Mouse (Mus musculus) c-Kit-negative CD71-positive TER-119-positive erythroid progenitor cells, embryonic 14.5 days (primary cell): ENCODE results near the gene Gtse1.
A peak's percentile ranks its signal among the peaks of the same experiment; 100 is the strongest.

Experiments
- DNase-seq: peaks from one replicate; pipeline ENCODE4 v3.0.0-alpha.2; 2013; ENCODE audit warnings: low read depth, low spot score

Gene Gtse1

DNA sequence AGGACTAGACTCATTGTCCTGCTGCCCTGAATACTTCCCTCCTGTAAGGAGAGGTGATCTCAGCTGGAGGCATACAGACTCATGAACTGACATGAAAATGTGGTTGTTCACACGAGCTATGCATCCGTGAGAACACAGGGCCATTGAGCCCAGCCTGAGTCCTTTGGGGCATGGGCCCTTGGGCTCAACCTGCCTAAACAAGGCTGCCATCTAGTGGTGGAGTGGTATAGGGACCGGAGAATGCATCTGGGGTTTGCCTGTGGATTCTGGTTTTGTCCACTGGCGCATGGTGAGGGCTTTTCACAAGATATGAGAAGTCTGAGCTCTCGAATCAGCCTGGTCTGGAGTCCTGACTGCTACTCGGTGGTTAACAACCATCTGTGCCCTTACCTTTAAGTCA, 8.2 kb downstream of the Gtse1 start:
- DNase-seq: peak; percentile 50

DNA sequence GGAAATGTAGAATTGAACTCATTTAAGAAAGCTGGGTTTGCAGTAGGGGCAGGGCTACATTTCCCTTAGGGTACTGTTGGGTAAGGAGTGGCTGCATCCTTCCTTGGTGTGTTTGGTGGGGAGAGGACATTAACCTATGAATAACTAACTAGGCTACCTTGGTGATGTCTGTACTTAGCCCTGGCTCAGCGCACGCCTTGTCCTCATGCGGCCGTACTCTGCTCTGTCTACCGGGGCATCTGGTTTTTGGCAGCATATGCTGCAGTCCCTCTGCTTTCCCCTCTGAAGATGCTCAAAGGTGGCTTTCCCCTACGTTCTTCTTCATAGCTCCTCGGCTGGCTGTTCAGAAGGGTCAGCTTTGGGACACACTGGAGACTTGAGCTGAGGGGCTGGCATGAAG, 17.8 kb downstream of the Gtse1 start:
- DNase-seq: no peak

DNA sequence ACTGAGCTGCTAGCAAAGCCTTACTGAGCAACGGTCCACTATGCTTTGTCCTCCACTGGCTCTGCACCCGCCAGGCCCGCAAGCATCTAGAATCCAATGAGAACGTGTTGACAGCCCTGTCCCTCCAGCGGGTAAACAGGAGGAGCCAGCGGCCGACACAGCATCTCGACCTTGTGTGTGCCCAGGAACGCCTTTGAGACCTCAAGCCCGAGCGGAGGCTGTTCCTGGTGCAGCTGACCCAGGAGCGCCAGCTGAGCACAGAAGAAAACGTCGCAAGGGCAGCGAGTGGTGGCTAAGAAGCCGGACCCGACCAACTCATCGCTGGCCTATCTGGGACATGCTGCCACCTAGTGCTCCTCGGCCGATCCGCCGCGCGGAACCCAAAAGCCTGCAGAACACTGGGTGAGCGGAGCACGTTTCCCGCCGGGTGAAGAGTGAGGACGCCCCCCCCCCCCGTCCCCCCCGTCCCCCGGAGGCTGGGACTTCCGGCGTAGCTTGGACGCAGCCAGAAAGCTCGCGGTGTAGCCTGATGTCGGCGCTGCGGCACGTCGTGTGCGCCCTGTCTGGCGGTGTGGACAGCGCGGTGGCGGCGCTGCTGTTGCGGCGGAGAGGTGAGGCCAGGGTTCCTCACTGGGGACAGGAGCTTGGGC, 19.4 kb downstream of the Gtse1 start, which contains the start of gene Trmu:
Gene Trmu (plus strand): TSS at position 465 of the 650 bp plus-strand sequence.
- DNase-seq: peak; percentile 63

DNA sequence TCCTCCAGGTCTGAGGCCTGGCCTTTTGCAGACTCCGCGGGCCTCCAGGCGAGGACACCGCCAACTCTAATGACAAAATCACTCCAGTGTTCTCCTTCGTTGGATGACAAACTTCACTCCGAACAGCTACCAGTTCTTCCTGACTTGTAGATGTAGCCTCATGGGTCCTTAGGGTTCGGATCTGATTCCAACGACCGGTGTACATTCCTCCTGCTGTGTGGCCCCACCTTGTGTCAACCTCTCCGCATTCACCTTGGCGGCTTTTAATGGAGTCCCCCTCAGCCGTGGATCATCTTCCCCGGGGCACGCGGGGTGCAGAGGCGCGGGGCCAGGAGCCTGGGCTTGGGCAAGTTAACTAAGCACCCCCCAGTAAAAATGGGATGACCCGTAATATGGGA, 20.0 kb downstream of the Gtse1 start:
- DNase-seq: no peak

DNA sequence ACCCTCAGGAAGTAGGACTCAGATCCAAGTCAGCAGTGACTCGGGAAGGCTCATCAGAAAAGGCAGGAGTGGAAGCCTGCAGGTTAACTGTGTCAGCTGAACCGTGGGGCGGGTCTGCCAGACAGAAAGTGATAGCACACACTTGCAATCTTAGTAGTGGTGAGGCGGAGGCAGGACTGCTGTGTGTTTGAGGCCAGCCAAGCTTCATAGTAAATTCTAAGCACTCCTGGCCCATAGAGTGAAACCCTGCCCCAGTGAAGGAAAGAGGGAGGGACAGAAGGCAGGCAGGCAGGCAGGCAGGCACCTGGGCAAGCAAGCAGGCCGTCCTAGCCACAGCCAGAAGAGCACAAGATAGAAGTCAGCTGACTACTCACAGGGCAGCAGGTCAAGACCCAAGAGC, 26.1 kb downstream of the Gtse1 start:
- DNase-seq: no peak

DNA sequence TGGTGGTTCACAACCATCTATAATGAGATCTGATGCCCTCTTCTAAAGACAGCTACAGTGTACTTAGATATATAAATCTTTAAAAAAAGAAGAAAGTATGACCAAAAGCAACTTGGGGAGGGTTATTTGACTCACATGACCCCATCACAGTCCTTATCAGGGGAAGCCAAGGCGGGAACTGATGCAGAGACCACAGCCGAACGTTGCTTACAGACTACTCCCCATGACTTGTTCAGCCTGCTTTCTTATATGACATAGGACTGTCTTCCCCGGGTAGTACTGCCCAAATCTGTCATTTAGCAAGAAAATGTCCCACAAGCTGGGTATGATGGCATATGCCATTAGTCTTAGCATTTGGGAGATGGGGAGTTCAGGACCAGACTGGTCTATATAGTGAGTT, 29.7 kb downstream of the Gtse1 start:
- no peak for DNase-seq

DNA sequence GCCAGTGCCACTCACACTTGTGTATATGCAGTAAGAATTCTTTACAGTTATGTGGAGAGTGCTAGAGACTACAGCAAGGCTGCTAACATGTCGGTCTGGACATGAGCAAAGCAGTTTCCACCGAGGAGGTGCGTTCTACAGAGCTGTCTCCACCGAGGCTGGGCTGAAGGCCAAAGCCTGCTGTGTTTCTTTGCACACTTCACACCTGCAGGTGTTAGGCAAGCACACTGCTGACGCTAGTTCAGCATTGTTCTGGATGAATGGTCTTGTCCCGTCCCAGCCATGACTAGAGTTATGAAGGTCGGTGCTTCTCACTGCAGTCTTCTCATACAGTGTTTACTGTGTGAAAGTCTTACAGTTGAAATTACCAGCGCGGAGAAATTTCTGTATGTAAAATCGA, 32.4 kb downstream of the Gtse1 start:
- no peak for DNase-seq

DNA sequence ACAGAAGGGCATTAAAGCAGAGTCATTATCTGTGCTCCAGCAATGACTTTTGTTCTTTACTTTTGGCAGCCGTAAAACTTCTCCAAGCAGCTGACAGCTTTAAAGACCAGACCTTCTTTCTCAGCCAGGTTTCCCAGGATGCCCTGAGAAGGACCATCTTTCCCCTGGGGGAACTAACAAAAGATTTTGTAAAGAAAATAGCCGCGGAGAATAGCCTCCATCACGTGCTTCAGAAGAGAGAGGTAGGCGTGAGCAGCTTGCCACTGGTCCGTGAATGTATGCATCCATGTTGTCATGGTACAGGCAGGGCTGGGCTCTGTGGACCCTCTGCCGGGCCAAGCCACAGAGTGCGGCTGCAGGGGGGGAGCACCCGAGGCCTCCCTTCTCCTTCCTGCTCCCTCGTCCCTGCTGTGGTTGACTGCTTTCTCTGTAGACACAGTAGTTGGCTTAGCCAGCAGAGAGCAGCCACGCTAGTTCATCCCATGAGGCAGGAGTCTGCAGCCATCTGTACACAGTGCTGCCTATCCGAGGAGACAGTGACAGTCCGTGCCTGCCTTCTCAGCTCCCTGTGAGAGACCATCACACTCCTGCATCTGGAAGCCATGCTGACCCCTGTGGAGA, 33.1 kb downstream of the Gtse1 start:
- DNase-seq: no peak

DNA sequence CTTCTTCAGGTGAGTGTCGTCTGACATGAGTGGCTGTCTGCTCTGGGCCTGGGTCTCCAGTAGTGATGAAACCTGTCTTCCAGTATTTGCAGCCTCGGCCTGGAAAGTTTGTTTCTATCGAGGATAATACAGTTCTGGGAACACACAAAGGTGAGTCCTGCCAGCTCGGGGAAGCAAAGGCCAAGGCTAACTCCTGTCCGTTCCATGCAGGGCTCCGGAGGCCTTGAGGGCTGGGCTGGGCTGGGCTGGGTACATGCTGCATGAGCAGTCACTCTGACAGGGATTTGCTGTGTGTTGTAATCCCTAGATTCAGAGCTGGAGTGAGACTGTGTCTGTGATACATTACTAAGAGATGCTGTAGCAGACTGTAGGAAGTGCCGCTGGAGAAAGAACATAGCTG, 34.3 kb downstream of the Gtse1 start:
- no peak for DNase-seq

DNA sequence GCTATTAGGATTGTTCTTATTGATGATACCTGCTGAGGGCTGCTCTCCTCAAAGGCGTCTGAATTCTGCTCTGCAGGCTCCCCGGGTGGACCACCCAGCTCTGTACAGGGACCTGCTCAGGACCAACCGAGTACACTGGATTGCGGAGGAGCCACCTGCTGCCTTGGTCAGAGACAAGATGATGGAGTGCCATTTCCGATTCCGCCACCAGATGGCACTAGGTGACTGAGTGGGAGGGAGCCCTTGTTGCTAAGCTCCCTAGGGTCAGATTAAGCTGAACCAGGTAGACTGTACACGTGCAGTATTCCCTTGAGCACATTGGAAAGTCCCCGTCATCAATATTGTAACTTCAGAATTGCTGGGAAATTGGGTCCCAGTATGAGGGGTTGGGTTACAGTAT, 36.7 kb downstream of the Gtse1 start:
- peak; percentile 30 for DNase-seq

DNA sequence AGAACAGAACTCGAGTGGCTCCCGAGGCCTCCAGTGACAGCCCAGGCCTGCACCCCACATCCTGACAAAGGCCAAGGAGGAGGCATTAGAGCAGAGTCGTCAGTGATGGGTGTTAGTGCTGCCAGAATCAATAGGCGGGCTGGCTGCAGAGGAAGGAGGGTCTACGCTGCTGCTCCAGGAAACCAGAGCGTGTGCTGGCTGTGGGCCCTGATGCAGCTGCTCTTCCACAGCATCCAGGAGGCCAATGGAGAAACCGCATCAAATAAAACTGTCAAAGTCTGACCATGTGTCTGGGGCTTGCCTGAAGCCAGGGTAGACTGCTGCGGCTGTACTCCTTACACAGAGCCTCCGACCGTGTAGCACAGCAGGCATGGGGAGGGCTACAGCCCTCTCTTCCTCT, 37.6 kb downstream of the Gtse1 start:
- DNase-seq: no peak

DNA sequence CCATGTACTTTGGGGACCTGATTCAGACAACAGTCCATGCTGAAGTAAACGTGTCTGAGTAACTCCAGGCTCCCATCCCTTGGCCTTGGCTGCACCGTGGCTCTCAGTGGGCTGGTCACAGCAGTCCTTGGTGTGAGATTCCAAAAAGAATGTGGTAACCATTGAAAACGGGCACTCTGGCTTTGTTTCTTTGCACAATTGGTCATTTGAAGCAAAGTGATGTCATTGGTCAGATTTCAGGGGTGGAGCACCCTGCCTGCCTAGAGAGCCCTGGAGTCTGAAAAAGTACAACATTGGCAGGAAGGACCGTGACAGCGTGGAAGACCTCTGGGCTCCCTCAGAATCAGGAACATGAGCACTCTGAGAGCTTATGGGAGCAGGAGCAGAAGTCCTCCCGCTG, 39.9 kb downstream of the Gtse1 start:
- no peak for DNase-seq

DNA sequence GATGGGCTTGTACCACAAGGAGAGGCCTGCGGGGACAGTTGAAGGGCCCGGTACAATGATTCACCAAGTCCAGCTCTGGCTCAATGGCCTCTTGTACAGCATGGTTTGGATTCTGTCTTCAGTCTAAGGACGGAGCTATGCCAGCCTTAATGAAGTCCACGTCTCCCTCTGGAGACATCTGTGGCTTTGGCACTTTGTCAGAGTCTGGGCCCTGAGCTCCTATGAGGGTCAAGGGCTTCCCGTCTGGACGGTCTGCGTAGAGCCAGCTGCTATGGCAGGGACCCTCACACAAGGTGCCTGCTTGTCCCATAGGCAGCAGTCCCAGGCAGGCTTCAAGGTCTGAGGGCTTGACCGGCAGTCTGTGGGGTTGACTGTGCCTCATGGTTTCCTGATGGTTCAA, 40.8 kb downstream of the Gtse1 start:
- no peak for DNase-seq

DNA sequence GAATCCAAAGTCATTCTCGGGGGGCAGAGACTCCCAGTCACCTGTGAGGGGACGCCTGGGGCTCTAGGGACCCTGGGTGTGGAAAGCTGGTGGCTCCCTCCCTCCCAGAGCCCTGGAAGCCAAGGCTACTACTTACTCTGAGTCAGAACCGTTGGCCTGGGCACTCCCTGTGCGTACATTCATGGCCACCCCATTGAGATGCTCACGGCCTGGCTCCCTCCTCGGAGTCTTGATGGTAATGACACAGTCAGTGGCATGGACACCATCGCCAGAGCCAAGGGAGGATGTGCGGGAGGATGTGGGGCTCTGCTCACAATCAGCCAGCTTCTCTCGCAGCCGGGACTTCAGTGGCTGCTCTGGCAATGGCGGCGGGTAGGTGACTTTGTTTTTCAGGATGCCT, 41.3 kb downstream of the Gtse1 start:
- DNase-seq: no peak

DNA sequence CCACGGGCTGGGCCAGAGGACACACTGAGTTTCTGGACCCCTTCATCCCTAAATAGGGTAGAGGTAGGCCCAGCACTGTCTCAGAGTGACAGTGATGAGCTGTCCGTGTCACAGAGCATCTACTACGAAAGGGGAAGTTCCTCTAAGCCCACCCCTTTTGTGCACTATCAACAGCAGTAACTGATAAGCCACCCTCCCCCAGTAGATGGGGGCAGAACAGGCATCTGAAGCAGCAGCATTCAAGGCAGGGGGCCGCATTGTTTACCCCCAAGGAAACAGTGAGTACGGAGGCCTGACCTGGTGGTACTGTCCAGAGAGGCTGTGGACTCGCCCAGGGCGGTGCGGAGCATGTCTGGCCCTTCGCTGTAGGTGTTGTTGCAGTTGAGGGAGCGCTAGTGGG, 43.0 kb downstream of the Gtse1 start:
- no peak for DNase-seq

DNA sequence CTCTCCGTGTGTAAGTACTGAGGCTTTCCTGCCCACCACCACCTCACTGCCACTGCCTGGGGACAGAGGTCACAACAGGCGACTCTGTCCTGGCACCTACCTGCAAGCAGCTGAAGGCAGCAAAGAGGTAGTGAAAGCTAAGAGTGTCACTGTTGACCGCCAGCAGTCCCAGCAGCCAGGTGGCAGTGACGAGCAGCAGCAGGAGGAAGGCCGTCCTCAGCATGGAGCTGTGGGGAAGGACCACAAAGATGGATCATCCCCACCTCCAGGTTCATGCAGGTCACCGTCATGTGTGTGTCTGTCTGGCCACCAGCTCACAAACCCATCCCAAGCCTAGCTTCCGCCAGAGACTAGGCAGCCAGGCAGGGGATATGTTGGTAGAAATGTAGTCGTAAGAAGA, 44.3 kb downstream of the Gtse1 start:
- DNase-seq: no peak

DNA sequence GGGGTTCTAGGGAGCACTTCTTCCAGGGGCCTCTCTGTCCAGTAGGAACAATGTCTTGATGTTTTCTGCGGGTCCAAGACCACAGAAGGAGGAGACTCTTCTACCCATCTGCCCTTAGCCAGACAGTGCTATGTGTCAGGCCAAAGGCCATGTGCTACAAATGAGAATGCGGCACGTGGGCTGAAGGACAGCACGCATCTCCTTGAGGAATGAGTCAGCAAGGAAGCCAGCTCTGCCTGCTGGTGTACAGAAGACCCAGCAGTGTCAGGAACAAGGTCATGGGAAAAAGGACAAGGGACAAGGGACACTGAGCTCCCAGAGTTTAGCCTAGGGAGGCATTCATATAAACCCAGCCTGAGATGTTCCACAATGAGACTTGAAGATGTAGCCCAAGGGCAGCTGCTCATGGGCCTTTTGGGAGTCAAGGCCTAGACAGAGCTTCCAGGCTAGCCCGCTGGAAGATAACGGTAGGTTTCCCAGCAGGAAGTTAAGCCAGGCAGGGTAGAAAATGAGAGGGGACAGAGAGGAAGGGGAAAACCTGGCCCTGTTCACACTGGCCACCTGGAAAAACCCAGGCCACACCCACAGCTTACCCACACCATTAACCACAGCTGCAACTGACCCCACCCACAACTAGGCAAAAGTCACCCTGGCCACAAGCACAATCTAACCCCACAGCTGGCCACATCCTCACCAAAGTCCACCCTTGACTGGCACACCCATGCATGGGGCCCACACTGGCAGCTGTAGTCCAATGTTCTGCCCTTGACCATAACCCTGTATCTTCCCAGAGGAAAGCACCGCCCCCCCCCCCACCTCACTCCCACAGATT, 49.3 kb downstream of the Gtse1 start:
- DNase-seq: no peak

DNA sequence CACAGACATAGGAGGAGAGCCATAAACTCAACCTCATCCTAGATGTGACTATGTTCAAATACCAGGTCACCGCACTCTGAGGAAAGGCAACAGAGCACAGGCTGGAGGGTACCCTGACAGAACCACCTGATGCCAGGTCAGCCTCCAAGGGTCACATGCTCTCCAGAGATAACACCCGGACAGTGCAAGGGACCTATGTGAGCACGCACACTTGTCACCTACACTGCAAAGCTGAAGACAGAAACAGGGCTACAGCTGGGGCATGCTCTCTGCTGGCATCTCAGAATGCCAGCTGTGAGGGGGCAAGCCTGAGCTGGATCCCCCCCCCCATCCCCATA, 49.9 kb downstream of the Gtse1 start:
- DNase-seq: no peak

DNA sequence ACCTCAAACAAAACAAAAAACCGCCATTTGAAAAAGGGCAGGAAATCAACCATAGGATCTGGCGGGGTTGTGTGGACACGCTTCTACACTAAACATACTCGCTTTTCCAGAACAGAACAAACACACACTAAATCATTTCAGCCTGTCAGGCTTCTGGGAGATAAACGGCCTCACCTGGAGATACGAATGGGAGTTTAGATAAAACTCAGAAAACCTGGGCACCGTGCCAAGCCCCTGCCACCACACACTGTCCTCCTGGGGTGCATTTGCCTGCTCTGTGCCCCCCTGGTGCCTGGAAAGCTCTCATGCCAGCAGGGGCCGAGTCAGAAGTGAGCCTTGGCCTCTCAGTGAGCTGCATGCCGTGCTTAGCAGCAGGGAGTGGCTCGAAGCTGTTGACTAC, 50.4 kb downstream of the Gtse1 start:
- no peak for DNase-seq

DNA sequence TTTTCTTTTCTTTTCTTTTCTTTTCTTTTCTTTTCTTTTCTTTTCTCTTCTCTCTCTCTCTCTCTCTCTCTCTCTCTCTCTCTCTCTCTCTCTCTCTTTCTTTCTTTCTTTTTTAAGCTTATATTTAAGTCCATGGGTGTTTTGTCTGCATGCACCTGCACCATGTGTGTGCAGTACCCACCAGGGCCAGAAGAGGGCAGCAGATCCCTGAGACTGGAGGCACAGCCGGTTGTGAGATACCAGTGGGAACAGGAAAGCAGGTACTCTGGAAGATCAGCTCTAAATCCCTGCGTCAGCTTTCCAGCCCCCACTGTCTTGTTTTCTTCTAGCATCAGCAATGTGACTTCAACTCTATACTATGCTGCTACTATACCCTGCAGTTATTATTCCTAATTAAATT, 54.1 kb downstream of the Gtse1 start:
- DNase-seq: peak; percentile 36

DNA sequence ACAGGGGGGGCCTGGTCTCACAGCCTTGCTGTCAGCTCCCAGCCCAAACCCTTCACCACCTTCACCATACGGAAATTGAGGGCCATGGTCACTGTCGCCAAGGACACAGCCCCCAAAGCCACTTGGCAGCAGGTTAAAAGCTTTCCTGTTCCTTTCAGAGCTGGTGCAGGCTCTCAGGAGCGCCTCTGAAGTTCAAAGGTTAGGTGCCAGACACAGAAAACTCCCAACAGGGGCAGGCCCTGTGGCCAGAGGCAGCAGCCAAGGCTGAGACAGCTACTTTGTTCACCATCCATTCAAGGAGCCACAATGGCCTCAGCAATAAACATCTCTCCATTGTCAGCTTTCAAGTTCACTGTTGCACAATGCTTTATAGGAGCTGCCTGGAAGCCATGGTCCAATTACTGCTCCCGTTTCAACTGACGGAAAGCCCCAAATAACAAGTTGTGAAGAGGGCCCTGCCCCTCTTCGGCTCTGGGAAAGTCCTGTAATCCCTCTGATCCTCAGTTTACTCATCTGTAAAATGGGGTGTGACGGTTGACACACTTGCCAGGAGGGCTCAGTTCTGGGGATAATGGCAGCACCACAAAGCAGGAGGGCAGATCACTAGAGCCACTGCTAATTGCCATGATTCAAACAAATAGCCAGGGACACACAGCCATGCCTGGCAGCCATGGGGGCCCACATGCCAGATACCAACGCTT, 59.8 kb downstream of the Gtse1 start:
- DNase-seq: no peak

DNA sequence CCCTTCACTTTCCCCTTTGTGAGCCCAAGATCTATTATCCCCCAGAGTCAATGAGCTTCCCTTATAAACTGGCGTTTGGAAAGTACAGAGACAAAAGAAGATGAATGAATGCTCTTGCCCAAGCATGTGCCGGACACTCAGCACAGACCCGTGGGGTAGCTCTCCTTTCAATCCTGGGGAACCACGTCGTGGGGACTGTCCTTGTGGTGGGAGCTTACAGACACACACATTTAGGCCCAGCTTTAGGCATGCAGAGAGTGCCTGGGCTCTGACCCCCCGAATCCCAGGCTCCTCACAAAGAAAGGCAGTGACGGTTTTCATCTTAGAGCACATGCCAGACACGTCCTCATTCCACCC, 60.3 kb downstream of the Gtse1 start:
- DNase-seq: no peak

DNA sequence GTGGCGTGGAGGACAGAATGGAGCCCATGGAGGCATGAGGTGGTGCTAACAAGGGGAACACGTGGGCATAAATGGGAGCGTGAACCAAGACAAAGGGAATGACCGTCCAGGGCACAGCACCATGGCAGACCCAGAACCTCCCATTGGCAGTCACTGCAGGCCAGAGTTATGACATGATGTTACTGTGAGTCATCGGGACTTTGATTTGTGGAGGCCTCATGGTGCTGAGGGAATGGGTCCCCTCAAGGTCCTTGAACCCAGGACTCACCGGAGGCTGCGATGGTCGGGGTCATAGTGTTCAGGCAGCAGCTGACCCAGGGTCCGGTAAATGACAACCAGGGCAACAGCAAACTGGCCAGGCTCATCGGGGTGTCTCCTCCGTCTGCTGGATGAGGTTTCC, 62.3 kb downstream of the Gtse1 start:
- DNase-seq: no peak
